Mouse (Mus musculus) erythroid progenitor cell, adult 5-6 weeks (primary cell): ENCODE results near the gene Gm2115. TPM values are rescaled to one million over a fixed set of nuclear protein-coding genes. Genes with fewer than 3 reads are reported as not detected.

Experiments
- ATAC-seq: replicated peaks from 2 replicates; pipeline ENCODE4 v1.8.0; 2016; ENCODE audit warnings: moderate number of reproducible peaks, mild to moderate bottlenecking, moderate TSS enrichment, inconsistent platforms; ENCODE audit not compliant: poor library complexity, low FRiP score, severe bottlenecking
- total RNA-seq, 2 experiments: library from RNA; stranded (forward) in 1 of 2; stranded (reverse) in 1 of 2; fragments of 150-400 nt in 1 of 2; fragments of 186-747, 209-891 nt in 1 of 2; gene quantifications; 2 replicates each; pipeline versions ENCODE4 v1.2.3 to v1.2.4; 2015 to 2017; ENCODE audit warnings: low replicate concordance in 2 of 2

Gene Gm2115
- total RNA-seq, 2 experiments from 2014 or later = not detected

DNA sequence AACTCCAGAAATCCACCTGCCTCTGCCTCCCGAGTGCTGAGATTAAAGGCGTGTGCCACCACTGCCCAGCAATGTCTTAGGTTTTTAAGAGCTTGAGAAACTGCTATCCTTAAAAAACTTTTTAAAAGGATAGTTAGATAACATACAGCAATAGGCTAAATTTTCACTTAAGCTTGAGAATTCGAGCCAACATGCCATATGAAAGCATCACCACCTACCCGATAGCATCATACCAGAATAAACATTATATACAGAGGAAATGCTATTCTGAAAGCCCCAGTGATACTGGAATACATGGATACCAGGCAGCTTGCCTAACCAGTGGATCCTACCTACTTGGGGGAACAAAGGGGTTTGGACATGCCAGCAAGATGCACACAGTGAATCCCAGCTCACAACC is 95.0 kb downstream of the Gm2115 start:
- ATAC-seq = no peak

DNA sequence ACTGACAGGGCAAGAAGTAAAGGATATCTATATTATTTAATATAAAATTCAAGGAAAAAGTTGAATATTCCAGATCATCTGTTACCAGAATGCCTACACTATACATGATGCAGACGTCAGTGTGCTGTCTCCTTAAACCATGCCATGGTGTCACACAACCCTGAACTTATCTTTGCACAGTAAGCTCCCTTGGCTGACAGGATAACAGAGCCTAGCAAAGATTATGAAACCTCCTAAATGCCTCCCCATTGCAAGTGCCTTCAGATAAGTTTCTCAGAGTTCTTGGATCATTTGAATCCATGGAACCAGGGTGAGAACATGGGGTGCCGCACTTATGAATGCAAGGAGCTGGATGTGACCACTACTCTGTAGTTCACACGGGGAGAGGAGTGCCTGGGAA is 103.1 kb downstream of the Gm2115 start:
- ATAC-seq = peak; percentile 93

Other genes starting within 250 kb of the Gm2115 start
- not detected in 2 replicates for gene Arnt2, start 118.8 kb upstream of the Gm2115 start, total RNA-seq (2015; ENCODE audit: low replicate concordance)
- under 0.01 TPM in 1 of 2 replicates, not detected in the other for gene Arnt2, start 118.8 kb upstream of the Gm2115 start, total RNA-seq (2017; ENCODE audit: low replicate concordance)
- gene Fah, start 77.8 kb downstream of the Gm2115 start, total RNA-seq (2015; ENCODE audit: low replicate concordance) = 1.7 TPM in 1 of 2 replicates, not detected in the other
- gene Fah, start 77.8 kb downstream of the Gm2115 start, total RNA-seq (2017; ENCODE audit: low replicate concordance) = 0.13 TPM in 1 of 2 replicates, not detected in the other
- 182 and 220 TPM in 2 replicates for gene Zfand6, start 161.0 kb downstream of the Gm2115 start, total RNA-seq (2015; ENCODE audit: low replicate concordance)
- gene Zfand6, start 161.0 kb downstream of the Gm2115 start, total RNA-seq (2017; ENCODE audit: low replicate concordance) = 162 and 171 TPM in 2 replicates